Mouse (Mus musculus) lung, postnatal 0 days (tissue): ENCODE measurements at regions not wholly inside any gene's neighbourhood (a gene's known extent, or its start where the extent isn't known, plus 50 kb on each side); places are given as distances from the start of the nearest gene placed in this dataset.
"Not testable (repeated sequence)": the region's sequence is repeated elsewhere in the genome, so short reads cannot be mapped to it uniquely, and the experiment has no call there.

ENCODE experiments used
- ATAC-seq: fragments of 200-750 bp; cut with Nextera tagmentation; 2 replicates; pipeline ENCODE4 v1.8.0; 2017; ENCODE audit warnings: moderate library complexity
- DNase-seq: peaks from one replicate; pipeline ENCODE4 v3.0.0-alpha.2; 2016; ENCODE audit warnings: low spot score
- H3K27ac ChIP-seq: fragments of 300-500 bp; sonication (generic); 2 replicates; pipeline ENCODE4 v1.5.1; 2014; ENCODE audit warnings: antibody characterized with exemption, mild to moderate bottlenecking, low read length, mixed read lengths
- H3K27me3 ChIP-seq: fragments of 300-500 bp; sonication (generic); replicated peaks from 2 replicates; pipeline ENCODE4 v1.6.1; 2014; ENCODE audit warnings: low read length, mixed read lengths; ENCODE audit not compliant: insufficient read depth
- H3K36me3 ChIP-seq: fragments of 300-500 bp; sonication (generic); 2 replicates; pipeline ENCODE4 v1.6.1; 2014; ENCODE audit warnings: low read length, mixed read lengths; ENCODE audit not compliant: insufficient read depth
- H3K4me1 ChIP-seq: fragments of 300-500 bp; sonication (generic); 2 replicates; pipeline ENCODE4 v1.6.1; 2014; ENCODE audit warnings: antibody characterized with exemption, low read depth, low read length, mixed read lengths; ENCODE audit not compliant: insufficient read depth
- H3K4me2 ChIP-seq: fragments of 300-500 bp; sonication (generic); replicated peaks from 2 replicates; pipeline ENCODE4 v1.6.1; 2014; ENCODE audit warnings: low read depth, mild to moderate bottlenecking, low read length, moderate library complexity, mixed read lengths
- H3K4me3 ChIP-seq: fragments of 300-500 bp; sonication (generic); 2 replicates; pipeline ENCODE4 v1.5.1; 2014; ENCODE audit warnings: low read depth, low read length
- H3K9ac ChIP-seq: fragments of 300-500 bp; sonication (generic); replicated peaks from 2 replicates; pipeline ENCODE4 v1.6.1; 2014; ENCODE audit warnings: low read depth, mild to moderate bottlenecking
- H3K9me3 ChIP-seq: fragments of 300-500 bp; sonication (generic); 2 replicates; pipeline ENCODE4 v1.6.1; 2016; ENCODE audit warnings: low read length, mixed read lengths
- CTCF ChIP-seq: IDR thresholded peaks from 2 replicates; pipeline ENCODE4 v1.5.1; 2016; ENCODE audit warnings: antibody characterized with exemption, mild to moderate bottlenecking
- EP300 ChIP-seq: IDR thresholded peaks from 2 replicates; pipeline ENCODE4 v1.6.1; 2016; ENCODE audit warnings: antibody characterized with exemption, mild to moderate bottlenecking, control low read depth
- WGBS: fragments of 180-500 bp; shearing (Covaris S2); extraction: QIAGEN DNeasy Blood & Tissue Kit; methylation state at CpG from one replicate; pipeline ENCODE4 v1.1.7; 2014; 5-methylcytosine and 5-hydroxymethylcytosine counted together

GRCm38 (mm10) chr7:73662536-73662935 lies 77.6 kb upstream of the Fam174b start:
- WGBS = 55% methylated on average over 9 of the region's 9 CpGs
- Histone ChIP-seq H3K27me3 (0 out of 2 replicates have a peak, but pooled peaks cover 2% of the 10 kb centered on the region), H3K4me2 (no peak overlapping the region), H3K9me3 (no peaks in the 10 kb centered on the region), H3K4me3 (no peak overlapping the region), H3K27ac (no peak overlapping the region), H3K4me1 (no peaks in the 10 kb centered on the region), H3K36me3 (no peaks in the 10 kb centered on the region), H3K9ac (no peak overlapping the region)
- ATAC-seq (no peak), DNase-seq (no peak)
- TF ChIP-seq EP300 = no peak
- no peak for TF ChIP-seq CTCF

GRCm38 (mm10) chr7:73661901-73662300 lies 78.2 kb upstream of the Fam174b start:
- DNase-seq = no peak
- TF ChIP-seq CTCF = no peak
- TF ChIP-seq EP300 = no peak
- no peak for ATAC-seq
- Histone ChIP-seq H3K4me3 (no peak overlapping the region), H3K9ac (no peak overlapping the region), H3K9me3 (no peaks in the 10 kb centered on the region), H3K36me3 (no peaks in the 10 kb centered on the region), H3K4me2 (no peak overlapping the region), H3K4me1 (no peaks in the 10 kb centered on the region), H3K27ac (no peak overlapping the region), H3K27me3 (0 out of 2 replicates have a peak, but pooled peaks cover 2% of the 10 kb centered on the region)
- 87% methylated on average over 3 of the region's 3 CpGs for WGBS

- 84% methylated on average over 5 of the region's 5 CpGs for WGBS
- Histone ChIP-seq H3K4me1 (no peaks in the 10 kb centered on the region), H3K4me2 (no peak overlapping the region), H3K4me3 (no peak overlapping the region), H3K9me3 (no peaks in the 10 kb centered on the region), H3K36me3 (no peaks in the 10 kb centered on the region), H3K27ac (no peak overlapping the region), H3K9ac (no peak overlapping the region), H3K27me3 (no peaks in the 10 kb centered on the region)
- no peak for TF ChIP-seq CTCF
- DNase-seq (no peak), ATAC-seq (no peak)
Observed at GRCm38 (mm10) chr7:73659551-73659950, 80.6 kb upstream of the Fam174b start.

- no peaks in the 10 kb centered on the region for H3K27me3 ChIP-seq
- H3K27ac ChIP-seq = no peak overlapping the region
- H3K9me3 ChIP-seq = no peaks in the 10 kb centered on the region
- TF ChIP-seq EP300 (no peak), CTCF (no peak)
- H3K9ac ChIP-seq = no peak overlapping the region
- DNase-seq (peak; percentile 23), ATAC-seq (no peak)
- 29% methylated on average over 7 of the region's 7 CpGs for WGBS
- no peaks in the 10 kb centered on the region for H3K4me1 ChIP-seq
- H3K36me3 ChIP-seq = no peaks in the 10 kb centered on the region
- H3K4me3 ChIP-seq = no peak overlapping the region
- H3K4me2 ChIP-seq = no peak overlapping the region
Observed at GRCm38 (mm10) chr7:73657283-73657682, 82.8 kb upstream of the Fam174b start.

- DNase-seq, H3K4me3 ChIP-seq, H3K9ac ChIP-seq, H3K4me1 ChIP-seq, H3K27me3 ChIP-seq, H3K27ac ChIP-seq, ATAC-seq, H3K9me3 ChIP-seq, H3K36me3 ChIP-seq, H3K4me2 ChIP-seq: not testable (repeated sequence)
- WGBS = 96% methylated on average over 16 of the region's 16 CpGs
Observed at GRCm38 (mm10) chr7:73656424-73656795, 83.7 kb upstream of the Fam174b start.

GRCm38 (mm10) chr7:73655787-73656423 lies 84.2 kb upstream of the Fam174b start:
- WGBS = 22% methylated on average over 5 of the region's 5 CpGs
- no peak for ATAC-seq
- Histone ChIP-seq H3K4me2 (no peak overlapping the region), H3K36me3 (no peaks in the 10 kb centered on the region), H3K27me3 (no peaks in the 10 kb centered on the region), H3K4me3 (no peak overlapping the region), H3K27ac (no peak overlapping the region), H3K4me1 (no peaks in the 10 kb centered on the region), H3K9ac (no peak overlapping the region), H3K9me3 (no peaks in the 10 kb centered on the region)
- DNase-seq = peak; percentile 71
- TF ChIP-seq EP300 = no peak
- TF ChIP-seq CTCF = peak; percentile 90
